8 mouse cellular contexts compared by ENCODE assay signal in genomic region chr10:7333077-7333747, GRCm38 (mm10).
DNase-seq lines count a peak whose midpoint lies in the region; ATAC-seq and TF ChIP-seq lines count a peak whose summit lies in the region.

No protein-coding gene starts in this region.

- no peaks in the 10 kb centered on the region for H3K4me1 ChIP-seq in midbrain, embryonic 12.5 days
- no peaks in the 10 kb centered on the region for H3K4me1 ChIP-seq in spleen, adult 2 months (ENCODE audit: control insufficient read depth, insufficient read depth, insufficient read length)

- peak; percentile 57; the same call in 1 of the 2 replicates for TF ChIP-seq CTCF in spleen, adult 2 months (IDR thresholded peaks at IDR 0.05; ENCODE audit: extremely low read depth, insufficient read depth, insufficient read length, insufficient replicate concordance)

- H3K27ac ChIP-seq in midbrain, embryonic 12.5 days (replicated peaks): no peak overlapping the region
- H3K27ac ChIP-seq in spleen, adult 2 months (ENCODE audit: insufficient read depth, low read length): no peak overlapping the region

- no peaks in the 10 kb centered on the region for H3K9me3 ChIP-seq in midbrain, embryonic 12.5 days

- TF ChIP-seq POLR2A in spleen, adult 2 months (IDR thresholded peaks at IDR 0.05; ENCODE audit: low read depth, low read length): no peak

- no peak overlapping the region for H3K9ac ChIP-seq in midbrain, embryonic 12.5 days (replicated peaks)

- peak; percentile 93 for ATAC-seq in midbrain, embryonic 12.5 days (ENCODE audit: low FRiP score, low read depth)

- no peak overlapping the region for H3K4me2 ChIP-seq in midbrain, embryonic 12.5 days (replicated peaks)

- H3K4me3 ChIP-seq in midbrain, embryonic 12.5 days: no peak overlapping the region
- H3K4me3 ChIP-seq in spleen, adult 2 months (ENCODE audit: extremely low read depth, insufficient read depth, insufficient read length): no peak overlapping the region

- H3K27me3 ChIP-seq in midbrain, embryonic 12.5 days: no peaks in the 10 kb centered on the region
- no peaks in the 10 kb centered on the region for H3K27me3 ChIP-seq in spleen, adult 2 months (ENCODE audit: control insufficient read depth, insufficient read depth, low read length)

- H3K36me3 ChIP-seq in midbrain, embryonic 12.5 days: no peaks in the 10 kb centered on the region
- no peaks in the 10 kb centered on the region for H3K36me3 ChIP-seq in spleen, adult 2 months (ENCODE audit: control insufficient read depth, insufficient read depth, low read length)

- intact Hi-C loops in left cerebral cortex, postnatal 25 days (cut with DNase I): loop anchor here (5.0 kb wide), 1 partner anchor 269 kb away; no protein-coding TSS in a partner anchor

- DNase-seq in 3134 (ENCODE audit: extremely low read depth, insufficient read length, low spot score): peak; percentile 36
- peak; percentile 33 to 42 for DNase-seq in adrenal gland, adult 18-20 months (ENCODE audit: low spot score in 2 of 2)
- DNase-seq in embryo, embryonic 10.5 days (ENCODE audit: low spot score): peak; percentile 94
- DNase-seq in gastrocnemius, postnatal 4 days (ENCODE audit: low spot score in 2 of 2): peak; percentile 45 to 64
- peak; percentile 69 for DNase-seq in kidney, adult 11 months
- DNase-seq in left cerebral cortex, postnatal 25 days (ENCODE audit: low spot score in 2 of 2): peak; percentile 72 to 81
- peak; percentile 27 to 41 for DNase-seq in spleen, adult 2 months (ENCODE audit: low read depth in 1 of 2, low spot score in 2 of 2)

- WGBS in midbrain, embryonic 12.5 days: 38% methylated on average over 11 of the region's 11 CpGs
- 44% methylated on average over 11 of the region's 11 CpGs for WGBS in spleen, adult 2 months

Comparison
In these comparisons a context has a peak if more than half of its experiments do, and no peak if none do; other contexts are left out.
1. DNase-seq: peak in every context shown above with its lines; median percentile 94 in embryo, embryonic 10.5 days; 76 in left cerebral cortex, postnatal 25 days; 69 in kidney, adult 11 months; 54 in gastrocnemius, postnatal 4 days; 38 in adrenal gland, adult 18-20 months; 36 in 3134; 34 in spleen, adult 2 months.